In genomic region chr12:111572406-111572805, GRCm38 (mm10) we compare ENCODE assay signal across 16 mouse cellular contexts. TPM values are rescaled to one million over a fixed set of nuclear protein-coding genes. Genes with fewer than 3 reads are reported as not detected.
DNase-seq lines count a peak whose midpoint lies in the region; ATAC-seq lines count a peak whose summit lies in the region.
"Had no signal": no experiment of that assay in that cellular context is flagged by ENCODE, and none has a peak within 500 bp of the region (broad histone marks: within the 10 kb centered on the region; RNA-seq: fewer than 3 reads in every experiment).

No protein-coding gene starts in this region.

- H3K9ac ChIP-seq in limb, embryonic 12.5 days (replicated peaks), result peak overlapping the region; percentile 28; the same call in 1 of the 2 replicates
- H3K9ac ChIP-seq: embryonic facial prominence, embryonic 15.5 days; lung, embryonic 14.5 days had no signal

- ATAC-seq in limb, embryonic 12.5 days (ENCODE audit: insufficient number of reproducible peaks, insufficient read depth, low FRiP score, low TSS enrichment, low read depth), result no peak

- no peaks in the 10 kb centered on the region for H3K27me3 ChIP-seq in limb, embryonic 12.5 days
- 0 out of 2 replicates have a peak, but pooled peaks cover 3% of the 10 kb centered on the region for H3K27me3 ChIP-seq in limb, embryonic 10.5 days (ENCODE audit: low read depth, poor library complexity, severe bottlenecking)
- H3K27me3 ChIP-seq: embryonic facial prominence, embryonic 15.5 days had no signal

- H3K4me3 ChIP-seq in limb, embryonic 12.5 days (replicated peaks), result no peak overlapping the region
- H3K4me3 ChIP-seq in limb, embryonic 10.5 days, result no peak overlapping the region
- H3K4me3 ChIP-seq: embryonic facial prominence, embryonic 15.5 days had no signal

- no peak overlapping the region for H3K27ac ChIP-seq in limb, embryonic 12.5 days
- no peak overlapping the region for H3K27ac ChIP-seq in limb, embryonic 10.5 days
- H3K27ac ChIP-seq: embryonic facial prominence, embryonic 15.5 days; macrophage had no signal

- peaks cover 20% of the 10 kb centered on the region for H3K4me1 ChIP-seq in limb, embryonic 12.5 days (replicated peaks)
- peaks cover 27% of the 10 kb centered on the region for H3K4me1 ChIP-seq in limb, embryonic 10.5 days

- H3K4me2 ChIP-seq in limb, embryonic 12.5 days, result no peak overlapping the region
- H3K4me2 ChIP-seq: embryonic facial prominence, embryonic 15.5 days had no signal

- H3K36me3 ChIP-seq in limb, embryonic 12.5 days, result no peaks in the 10 kb centered on the region
- H3K36me3 ChIP-seq in limb, embryonic 10.5 days, result peaks cover 5% of the 10 kb centered on the region; the same call in 1 of the 2 replicates
- H3K36me3 ChIP-seq: embryonic facial prominence, embryonic 15.5 days had no signal

- 75% methylated on average over 7 of the region's 7 CpGs for WGBS in limb, embryonic 12.5 days
- 75% methylated on average over 7 of the region's 7 CpGs for WGBS in limb, embryonic 10.5 days

- no peak for DNase-seq in limb, embryonic 10.5 days (ENCODE audit: low spot score)
- peak; percentile 82 for DNase-seq in kidney, adult 11 months
- peak; percentile 88 for DNase-seq in kidney, adult 9 months
- DNase-seq in kidney, postnatal 4 days, result peak; percentile 52 to 69
- DNase-seq in left cerebral cortex, adult 18-20 months (ENCODE audit: low spot score in 2 of 2), result no peak
- no peak for DNase-seq in adrenal gland, postnatal 4 days (ENCODE audit: low spot score in 2 of 2)
- DNase-seq: adrenal gland, adult 2 months; cerebellum, adult 18-20 months; heart, adult 18-20 months; liver; lung, embryonic 14.5 days; right cerebral cortex, postnatal 14 days had no signal

- no peaks in the 10 kb centered on the region for H3K9me3 ChIP-seq in limb, embryonic 12.5 days
- H3K9me3 ChIP-seq in limb, embryonic 10.5 days (replicated peaks), result no peaks in the 10 kb centered on the region
- H3K9me3 ChIP-seq: embryonic facial prominence, embryonic 15.5 days; G1E had no signal

RNA-seq across cellular contexts. Expression of gene Mark3, which starts 1.9 kb away (rescaled TPM):
- polyA plus RNA-seq in limb, embryonic 12.5 days (2016; fragmentation: Nextera tagmentation; extraction: Ambion mirVana), result 65.5 and 70.9 TPM in 2 replicates
- polyA plus RNA-seq in limb, embryonic 10.5 days (2016; fragmentation: Nextera tagmentation; extraction: Ambion mirVana), result 47.4 and 50.6 TPM in 2 replicates
- total RNA-seq in left cerebral cortex, adult 18-20 months (2021), result 10 to 100 TPM; 82.9 to 94.5 TPM
- 100 to 1,000 TPM; 104 to 111 TPM for total RNA-seq in adrenal gland, postnatal 4 days (2021)

RNA-seq across cellular contexts. Expression of gene Eif5, which starts 34.6 kb away (rescaled TPM):
- polyA plus RNA-seq in limb, embryonic 12.5 days (2016; fragmentation: Nextera tagmentation; extraction: Ambion mirVana), result 663 and 718 TPM in 2 replicates
- 669 and 688 TPM in 2 replicates for polyA plus RNA-seq in limb, embryonic 10.5 days (2016; fragmentation: Nextera tagmentation; extraction: Ambion mirVana)
- 100 to 1,000 TPM; 247 to 250 TPM for total RNA-seq in left cerebral cortex, adult 18-20 months (2021)
- 100 to 1,000 TPM; 395 to 408 TPM for total RNA-seq in adrenal gland, postnatal 4 days (2021)

Comparison
In these comparisons a context has a peak if more than half of its experiments do, and no peak if none do; other contexts are left out.
1. DNase-seq: peak in kidney, adult 11 months (single experiment), kidney, adult 9 months (single experiment) and kidney, postnatal 4 days (2 of 2); none in limb, embryonic 10.5 days (single experiment), left cerebral cortex, adult 18-20 months (0 of 2) and adrenal gland, postnatal 4 days (0 of 2).